Mouse (Mus musculus): ENCODE results near the gene Rsrc1.

Rsrc1 gene

DNA sequence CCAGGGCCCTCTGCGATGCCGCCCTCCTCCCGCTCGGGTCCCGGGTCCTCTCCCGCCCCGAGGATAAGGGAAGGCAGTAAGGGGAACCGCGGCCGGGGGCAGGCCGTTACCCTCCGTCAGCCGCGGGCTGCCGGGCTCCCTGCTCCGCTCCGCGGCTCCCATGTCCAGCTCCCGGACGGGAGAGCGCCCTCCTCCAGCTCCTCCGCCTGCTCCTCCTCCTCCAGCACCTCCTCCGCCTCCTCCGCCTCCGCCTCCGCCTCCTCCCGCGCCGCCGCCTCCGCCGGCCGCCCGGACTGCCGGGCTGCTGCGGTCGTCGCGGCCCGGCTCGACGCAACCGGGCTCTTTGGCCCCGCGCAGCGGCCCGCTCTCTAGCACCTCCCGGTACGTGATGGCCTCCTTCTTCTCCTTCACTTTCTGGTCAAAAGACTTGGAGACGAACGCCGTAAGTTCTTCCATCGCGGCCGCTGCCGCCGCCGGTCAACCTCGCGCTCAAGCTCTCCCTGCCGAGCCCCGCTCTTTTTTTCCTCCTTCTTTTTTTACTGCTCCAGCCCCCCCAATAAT lies at the start of gene Rsrc1:
Gene Rsrc1 (plus strand): TSS at position 290 of the 561 bp plus-strand sequence.
- in situ Hi-C loops (cut with MboI, MseI) = loop anchor here (10.0 kb wide), 1 partner anchor 594 kb away; no protein-coding TSS in a partner anchor

GRCm38 (mm10) chr3:66939675-66940074 lies 41.5 kb upstream of the Rsrc1 start:
- in situ Hi-C loops (cut with MboI, MseI) = no loop called here

- in situ Hi-C loops (cut with MboI, MseI) = loop anchor here (25.0 kb wide), 1 partner anchor 382 kb away; no protein-coding TSS in a partner anchor
These were observed 26.1 kb upstream of the Rsrc1 start for GRCm38 (mm10) chr3:66955126-66955525.

- in situ Hi-C loops (cut with MboI, MseI) = loop anchor here (25.0 kb wide), 1 partner anchor 377 kb away; no protein-coding TSS in a partner anchor
These were observed 21.2 kb upstream of the Rsrc1 start for GRCm38 (mm10) chr3:66959972-66960371.

DNA sequence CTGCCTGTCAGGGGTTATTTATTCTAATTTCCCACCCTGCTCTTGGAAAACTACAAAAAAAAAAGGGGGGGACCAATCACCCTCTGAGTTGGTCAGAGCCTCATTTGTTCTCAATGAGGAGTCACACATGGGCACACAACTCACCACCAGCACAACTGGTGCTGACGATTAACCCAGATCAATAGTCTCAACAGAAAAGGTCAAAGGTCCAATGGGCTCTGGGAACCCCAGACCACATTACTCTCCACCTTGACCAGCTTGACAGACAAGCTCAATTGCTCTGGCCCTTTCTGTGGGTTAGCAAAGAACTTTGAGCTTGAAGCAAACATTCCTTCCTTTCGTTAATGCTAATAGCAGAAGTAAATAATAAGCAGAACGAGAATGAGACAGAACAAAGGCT lies 16.3 kb upstream of the Rsrc1 start:
- in situ Hi-C loops (cut with MboI, MseI) = loop anchor here (25.0 kb wide), 1 partner anchor 372 kb away; no protein-coding TSS in a partner anchor

DNA sequence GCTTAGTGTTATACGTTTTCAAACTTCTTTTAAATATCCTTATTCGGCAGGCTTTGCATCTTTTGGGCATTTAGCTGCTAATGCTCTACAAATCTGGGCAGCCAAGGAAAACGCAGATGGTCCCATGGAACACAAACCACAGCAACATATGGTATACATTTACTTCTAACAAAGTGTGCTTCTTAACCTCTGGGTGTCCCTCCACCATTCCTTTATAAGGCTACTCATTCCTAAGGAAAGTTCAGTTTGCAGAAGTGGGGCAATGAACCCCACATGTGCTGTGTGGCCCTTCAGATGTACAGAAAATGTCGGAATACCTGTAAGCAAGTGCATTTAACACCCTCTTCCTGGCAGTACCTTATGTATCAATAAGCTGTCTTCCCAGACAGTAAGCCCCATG lies 13.7 kb upstream of the Rsrc1 start:
- in situ Hi-C loops (cut with MboI, MseI) = loop anchor here (25.0 kb wide), 1 partner anchor 370 kb away; no protein-coding TSS in a partner anchor

- in situ Hi-C loops (cut with MboI, MseI) = loop anchor here (25.0 kb wide), 1 partner anchor 367 kb away; no protein-coding TSS in a partner anchor
These were observed 10.9 kb upstream of the Rsrc1 start for GRCm38 (mm10) chr3:66970261-66970660.

DNA sequence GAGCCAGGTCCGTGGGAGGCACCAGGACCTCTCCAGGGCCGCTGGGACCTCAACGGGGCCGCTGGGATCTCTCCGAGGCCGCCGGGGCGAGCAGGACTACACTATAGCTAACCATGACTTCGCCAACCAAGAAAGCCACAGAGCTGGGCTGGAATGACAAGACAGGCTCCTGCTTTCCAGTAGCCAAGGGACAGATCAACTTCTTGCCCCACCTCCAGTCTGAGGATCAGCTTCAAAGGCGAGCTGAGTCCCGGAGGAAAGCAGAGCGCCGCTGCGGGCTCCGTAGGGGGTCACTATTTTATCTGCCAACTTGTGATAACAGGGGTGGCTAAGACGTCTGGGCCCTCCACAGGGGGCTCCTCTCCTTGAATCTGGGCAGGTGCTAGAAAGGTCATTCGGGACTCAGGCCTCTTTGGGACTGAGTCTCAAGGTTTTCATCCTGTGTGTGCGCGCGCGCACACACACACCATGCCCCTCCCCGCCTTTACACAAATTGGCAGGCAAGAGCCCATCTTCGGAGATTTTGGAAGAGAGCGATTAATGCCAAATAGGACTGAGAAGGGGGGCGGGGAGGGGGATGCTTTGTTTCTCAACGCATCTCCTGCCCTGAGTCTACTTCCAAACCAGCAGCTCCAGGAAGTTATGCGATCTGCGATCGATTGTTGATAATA lies 10.4 kb upstream of the Rsrc1 start:
- in situ Hi-C loops (cut with MboI, MseI) = loop anchor here (25.0 kb wide), 1 partner anchor 367 kb away; no protein-coding TSS in a partner anchor

- in situ Hi-C loops (cut with MboI, MseI) = loop anchor here (25.0 kb wide), 1 partner anchor 365 kb away; no protein-coding TSS in a partner anchor
These were observed 8.8 kb upstream of the Rsrc1 start for GRCm38 (mm10) chr3:66972191-66972950.

GRCm38 (mm10) chr3:66973391-66973943 lies 7.7 kb upstream of the Rsrc1 start:
- in situ Hi-C loops (cut with MboI, MseI) = loop anchor here (25.0 kb wide), 1 partner anchor 364 kb away; no protein-coding TSS in a partner anchor

GRCm38 (mm10) chr3:66974501-66974900 lies 6.7 kb upstream of the Rsrc1 start:
- in situ Hi-C loops (cut with MboI, MseI) = loop anchor here (25.0 kb wide), 1 partner anchor 363 kb away; no protein-coding TSS in a partner anchor

DNA sequence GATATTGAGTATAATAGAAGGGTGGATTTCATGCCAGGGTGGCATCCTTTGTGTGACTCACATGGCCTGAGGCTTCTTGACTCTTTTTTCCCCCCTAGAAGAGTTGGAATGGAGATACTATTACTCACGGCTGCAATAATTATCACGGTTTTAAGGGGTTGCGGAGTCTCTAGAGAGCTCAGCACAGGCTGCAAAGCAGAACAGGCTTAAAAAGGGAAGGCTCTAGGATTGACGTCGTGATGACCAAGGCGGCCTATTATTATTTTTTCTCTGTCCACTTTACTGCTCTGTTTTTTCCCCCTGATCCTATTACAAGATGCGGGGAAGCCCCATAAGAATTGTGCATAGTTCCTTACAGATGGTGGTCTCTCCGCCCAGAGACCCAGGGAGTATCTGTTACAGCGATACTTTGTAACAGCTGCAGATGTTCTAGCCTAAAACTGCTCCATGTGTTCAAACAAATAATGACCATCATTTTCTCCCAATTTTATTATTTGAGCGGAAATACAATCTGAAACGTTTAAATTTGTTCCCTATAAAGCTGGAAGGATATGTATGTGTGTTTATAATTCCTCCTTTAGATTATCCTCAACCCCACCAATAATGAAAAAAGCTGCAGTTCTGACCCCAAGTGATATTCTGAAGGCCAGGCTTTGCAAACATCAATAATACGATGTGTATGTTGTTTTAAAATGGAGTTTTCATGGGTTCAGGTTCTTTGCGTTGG lies 4.1 kb upstream of the Rsrc1 start:
- in situ Hi-C loops (cut with MboI, MseI) = no loop called here

DNA sequence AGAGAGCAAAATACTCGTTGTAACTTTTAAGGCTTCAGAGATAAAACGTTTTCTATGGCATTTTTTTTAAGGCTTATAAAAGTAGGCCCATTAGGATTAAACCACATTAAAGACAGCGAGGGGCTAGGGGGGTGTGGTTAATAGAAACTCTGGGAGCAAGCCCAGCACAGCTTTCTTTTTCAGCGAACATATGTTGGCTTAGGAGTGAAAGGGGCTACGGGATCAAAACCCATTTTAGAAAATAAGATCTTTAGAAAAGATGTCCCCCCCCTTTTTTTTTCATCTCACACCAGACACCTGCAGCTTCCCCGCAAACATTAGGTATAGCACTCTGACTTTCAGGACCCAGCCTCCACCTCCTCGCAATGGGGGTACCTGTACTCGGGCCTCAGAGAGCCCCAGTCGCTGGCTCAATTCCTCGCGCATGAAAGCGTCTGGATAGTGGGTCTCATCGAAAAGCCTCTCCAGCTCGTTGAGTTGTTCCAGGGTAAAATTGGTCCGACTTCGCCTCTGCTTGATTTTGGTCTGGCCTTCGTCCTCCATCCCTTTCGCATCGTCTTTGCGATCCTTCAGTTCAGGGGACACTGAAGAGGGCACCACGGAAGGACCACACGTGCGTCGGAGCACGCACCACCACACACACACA lies 3.3 kb upstream of the Rsrc1 start:
- in situ Hi-C loops (cut with MboI, MseI) = no loop called here

DNA sequence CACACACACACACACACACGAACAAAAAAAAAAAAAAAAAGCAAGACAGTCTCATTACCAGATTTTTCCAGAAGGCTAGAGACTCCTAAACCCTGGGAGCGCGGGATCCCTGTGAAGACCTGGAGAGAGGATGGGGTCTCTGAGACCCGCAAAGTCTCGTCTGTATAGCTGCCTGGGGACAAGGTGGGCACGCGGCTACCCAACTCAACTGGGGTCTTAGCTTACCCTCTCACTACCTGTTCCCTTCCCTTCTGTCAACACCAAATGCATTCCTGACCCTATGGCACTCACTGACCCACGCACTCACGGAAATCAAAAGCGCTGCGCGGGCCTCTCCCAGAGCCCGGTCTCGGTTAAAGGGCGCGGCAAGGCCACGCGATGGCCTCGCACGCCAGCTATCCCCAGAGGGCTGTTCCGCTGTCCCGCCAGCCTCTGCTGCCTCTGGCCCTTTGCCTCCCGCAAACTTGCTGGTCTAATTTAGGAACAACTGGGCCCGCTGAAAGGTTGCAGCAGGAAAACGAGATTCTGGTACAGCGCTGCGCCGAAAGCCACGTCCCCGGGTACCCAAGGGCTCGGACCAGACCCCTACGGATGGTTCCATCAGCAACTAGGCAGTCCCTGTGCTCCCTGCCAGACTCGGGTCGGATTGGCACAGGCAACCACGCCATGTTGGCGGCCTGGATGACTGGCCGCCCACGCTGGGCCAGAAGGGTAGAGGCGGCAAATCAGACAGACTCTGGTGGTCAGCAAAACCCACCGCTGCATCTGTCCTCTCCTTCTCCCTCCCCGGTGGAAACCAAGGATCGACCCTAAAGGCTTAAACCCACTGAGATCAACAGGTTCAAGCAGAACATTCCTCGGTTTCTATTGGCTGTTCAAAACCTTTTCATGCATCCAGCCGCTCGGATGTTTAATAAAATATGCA lies 2.5 kb upstream of the Rsrc1 start:
- in situ Hi-C loops (cut with MboI, MseI) = no loop called here

GRCm38 (mm10) chr3:66979491-66979890 lies 1.7 kb upstream of the Rsrc1 start:
- in situ Hi-C loops (cut with MboI, MseI) = no loop called here

DNA sequence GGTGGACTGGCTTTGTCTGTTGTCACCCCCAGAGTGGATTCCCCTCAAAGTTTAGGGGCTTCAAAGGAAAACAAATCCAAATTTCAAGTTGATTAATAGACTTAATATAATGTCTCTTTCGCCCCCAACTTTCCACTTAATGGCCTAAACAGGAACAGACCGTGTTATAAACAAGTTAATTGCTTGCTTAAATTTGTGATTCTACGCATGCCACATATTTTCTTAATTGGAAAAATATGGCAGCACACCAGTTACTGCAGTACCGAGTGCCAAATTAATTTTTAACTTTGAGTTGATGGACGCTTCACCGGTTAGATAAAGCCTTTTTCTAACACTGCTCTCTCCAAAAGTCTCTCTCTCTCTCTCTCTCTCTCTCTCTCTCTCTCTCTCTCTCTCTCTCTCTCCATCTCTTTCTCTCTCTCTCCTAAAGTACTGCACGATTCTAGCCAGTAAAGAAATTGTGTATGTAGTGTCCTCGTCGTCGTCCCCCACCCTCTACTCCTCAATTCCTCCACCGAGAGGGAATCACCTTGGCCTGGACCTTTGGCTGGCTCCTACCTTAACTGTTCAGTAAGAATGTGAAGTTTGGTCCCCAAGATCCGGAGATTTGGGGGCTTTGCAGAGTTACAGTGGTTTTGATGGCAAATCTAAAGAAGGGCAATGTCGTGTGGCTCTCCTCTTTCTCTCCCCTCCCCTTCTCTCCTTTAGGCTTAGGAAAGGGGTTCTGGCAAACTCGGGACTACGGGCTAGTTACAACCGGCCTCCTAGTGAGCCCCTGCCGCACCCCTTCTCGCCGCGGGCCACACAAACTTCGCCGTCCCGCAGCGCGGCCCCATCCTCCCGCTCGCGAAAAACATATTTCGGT lies 847 bp upstream of the Rsrc1 start:
- in situ Hi-C loops (cut with MboI, MseI) = loop anchor here (10.0 kb wide), 1 partner anchor 594 kb away; no protein-coding TSS in a partner anchor

DNA sequence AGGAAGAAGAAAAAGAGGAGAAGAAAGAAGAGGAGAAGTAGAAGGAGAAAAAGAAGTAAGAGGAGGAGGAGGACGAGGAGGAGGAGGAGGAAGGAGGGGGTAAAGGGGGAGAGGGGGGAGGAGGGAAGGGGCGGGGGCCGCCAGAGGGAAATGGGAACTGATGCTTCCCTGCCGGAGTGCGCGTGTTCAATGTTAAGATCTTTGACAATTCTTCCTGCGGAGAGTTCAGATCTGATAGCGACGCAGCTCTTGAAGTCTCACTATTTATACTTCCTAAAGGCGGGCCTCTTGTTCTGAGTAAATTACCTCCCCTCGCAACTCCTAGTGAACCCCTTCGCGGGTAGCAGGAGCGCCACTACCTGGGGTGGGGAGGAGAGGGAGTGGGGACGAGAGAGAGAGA lies 516 bp downstream of the Rsrc1 start, which contains the start of gene Shox2:
Gene Shox2 (minus strand): TSS at position 66 of the 400 bp plus-strand sequence.
- in situ Hi-C loops (cut with MboI, MseI) = loop anchor here (10.0 kb wide), 1 partner anchor 593 kb away; no protein-coding TSS in a partner anchor
